Mouse (Mus musculus) midbrain, embryonic 13.5 days (tissue): ENCODE results near the gene Dnajb11. TPM values are rescaled to one million over a fixed set of nuclear protein-coding genes. Genes with fewer than 3 reads are reported as not detected.

Source experiments
- ATAC-seq: fragments of 200-750 bp; cut with Nextera tagmentation; 2 replicates; pipeline ENCODE4 v1.8.0; 2017; ENCODE audit warnings: mild to moderate bottlenecking, moderate TSS enrichment, moderate library complexity
- H3K27ac ChIP-seq: fragments of 300-500 bp; sonication (generic); 2 replicates; pipeline ENCODE4 v1.5.1; 2015; ENCODE audit warnings: inconsistent platforms, mild to moderate bottlenecking, moderate library complexity
- H3K27me3 ChIP-seq: fragments of 300-500 bp; sonication (generic); 2 replicates; pipeline ENCODE4 v1.6.1; 2015; ENCODE audit warnings: mild to moderate bottlenecking, inconsistent platforms
- H3K36me3 ChIP-seq: fragments of 300-500 bp; sonication (generic); 2 replicates; pipeline ENCODE4 v1.6.1; 2015; ENCODE audit warnings: mild to moderate bottlenecking, inconsistent platforms
- H3K4me1 ChIP-seq: fragments of 300-500 bp; sonication (generic); replicated peaks from 2 replicates; pipeline ENCODE4 v1.6.1; 2015; ENCODE audit warnings: inconsistent platforms
- H3K4me2 ChIP-seq: fragments of 300-500 bp; sonication (generic); replicated peaks from 2 replicates; pipeline ENCODE4 v1.6.1; 2015; ENCODE audit warnings: moderate library complexity, mild to moderate bottlenecking, inconsistent platforms
- H3K4me3 ChIP-seq: fragments of 300-500 bp; sonication (generic); replicated peaks from 2 replicates; pipeline ENCODE4 v1.5.1; 2015; ENCODE audit warnings: mild to moderate bottlenecking, inconsistent platforms
- H3K9ac ChIP-seq: fragments of 300-500 bp; sonication (generic); replicated peaks from 2 replicates; pipeline ENCODE4 v1.6.1; 2015; ENCODE audit warnings: mild to moderate bottlenecking, inconsistent platforms
- H3K9me3 ChIP-seq: fragments of 300-500 bp; sonication (generic); 2 replicates; pipeline ENCODE4 v1.6.1; 2016; ENCODE audit warnings: mild to moderate bottlenecking, inconsistent platforms
- WGBS: fragments of 180-500 bp; shearing (Covaris S2); methylation state at CpG from one replicate; pipeline ENCODE4 v1.1.7; 2015; 5-methylcytosine and 5-hydroxymethylcytosine counted together
- polyA plus RNA-seq: library from polyadenylated mRNA; unstranded; fragments of >200 nt; fragmentation: Nextera tagmentation; extraction: Ambion mirVana; gene quantifications from 2 replicates; pipeline ENCODE4 v1.2.1, GENCODE M21; 2015

Dnajb11 gene
- 87.0 and 99.6 TPM in 2 replicates for polyA plus RNA-seq

- under 1% methylated on average over 60 of the region's 62 CpGs for WGBS
- Histone ChIP-seq H3K4me3 (peak within 1 kb of the TSS; percentile 65), H3K4me2 (peak within 1 kb of the TSS; percentile 85), H3K27ac (peak within 1 kb of the TSS; percentile 67), H3K9ac (peak within 1 kb of the TSS; percentile 78), H3K4me1 (peaks cover 16% of the 10 kb centered on the region), H3K36me3 (peaks cover 3% of the 10 kb centered on the region), H3K27me3 (no peaks in the 10 kb centered on the region), H3K9me3 (no peaks in the 10 kb centered on the region)
- peak; percentile 100 for ATAC-seq
Observed at GRCm38 (mm10) chr16:22857431-22858113, at the start of gene Dnajb11, which contains the start of gene Tbccd1. Dnajb11 (plus strand) TSS chr16:22857845. Tbccd1 (minus strand) TSS chr16:22857669.

DNA sequence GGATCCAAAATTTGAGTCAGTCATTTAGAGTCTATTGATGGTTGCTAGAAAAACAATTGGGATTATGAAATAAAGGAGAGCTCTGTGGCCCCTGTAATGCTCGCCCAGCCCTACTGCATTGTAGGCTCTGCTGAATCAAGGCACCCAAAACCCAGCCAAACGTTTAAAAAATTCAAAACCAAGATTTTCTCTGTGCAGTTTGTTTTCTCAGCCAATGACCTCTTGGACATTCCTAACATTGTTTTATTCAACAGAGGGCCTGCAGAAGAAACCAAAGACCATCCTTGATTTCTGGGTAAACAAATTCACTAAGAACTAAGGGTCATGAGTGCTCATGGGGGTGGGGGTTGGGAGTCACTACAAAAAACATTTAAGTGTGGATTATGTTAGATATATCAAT, 46.2 kb upstream of the Dnajb11 start, which contains the start of gene Crygs:
TSS of gene Crygs (minus strand) at position 101 of the 400 bp plus-strand sequence.
- H3K4me2 ChIP-seq, result no peak within 1 kb of the TSS
- H3K9ac ChIP-seq, result no peak within 1 kb of the TSS
- H3K36me3 ChIP-seq, result peaks cover 11% of the 10 kb centered on the region
- no peak for ATAC-seq
- peaks cover 16% of the 10 kb centered on the region for H3K27me3 ChIP-seq
- no peak within 1 kb of the TSS for H3K4me3 ChIP-seq
- H3K4me1 ChIP-seq, result 0 out of 2 replicates have a peak, but pooled peaks cover 3% of the 10 kb centered on the region
- whole genome bisulfite sequencing, result 75% methylated on average over 2 of the region's 2 CpGs
- H3K9me3 ChIP-seq, result no peaks in the 10 kb centered on the region
- no peak within 1 kb of the TSS for H3K27ac ChIP-seq

DNA sequence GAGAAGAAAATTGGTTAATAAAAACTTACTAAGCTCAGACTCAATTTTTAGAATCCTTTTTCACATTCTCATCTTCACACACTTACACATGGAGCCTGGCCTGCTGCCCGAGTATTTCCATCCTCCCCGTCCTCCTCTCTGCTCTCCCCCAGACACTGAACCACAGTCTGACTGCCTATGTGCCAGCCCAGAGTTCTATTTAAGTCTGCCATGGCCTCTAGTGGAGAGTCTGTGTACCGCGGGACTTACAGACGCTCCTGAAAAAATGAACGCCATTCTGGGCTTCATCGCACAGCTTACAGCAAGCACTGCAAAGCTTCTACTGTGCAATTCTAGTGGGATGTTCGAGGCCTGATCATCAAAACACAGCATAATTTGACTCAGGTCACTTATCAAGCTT, 36.9 kb upstream of the Dnajb11 start:
- H3K9me3 ChIP-seq, result no peaks in the 10 kb centered on the region
- no peak overlapping the region for H3K4me2 ChIP-seq
- H3K4me1 ChIP-seq, result no peaks in the 10 kb centered on the region
- no peak for ATAC-seq
- no peak overlapping the region for H3K4me3 ChIP-seq
- H3K27me3 ChIP-seq, result no peaks in the 10 kb centered on the region
- H3K36me3 ChIP-seq, result peaks cover 24% of the 10 kb centered on the region
- H3K27ac ChIP-seq, result no peak overlapping the region
- no peak overlapping the region for H3K9ac ChIP-seq
- WGBS, result 58% methylated on average over 8 of the region's 8 CpGs

- no peak overlapping the region for H3K4me2 ChIP-seq
- no peak overlapping the region for H3K9ac ChIP-seq
- no peaks in the 10 kb centered on the region for H3K27me3 ChIP-seq
- no peaks in the 10 kb centered on the region for H3K9me3 ChIP-seq
- no peak overlapping the region for H3K27ac ChIP-seq
- H3K4me1 ChIP-seq, result no peaks in the 10 kb centered on the region
- ATAC-seq, result no peak
- no peak overlapping the region for H3K4me3 ChIP-seq
- peaks cover 26% of the 10 kb centered on the region for H3K36me3 ChIP-seq
- 82% methylated on average over 3 of the region's 3 CpGs for WGBS
Observed at GRCm38 (mm10) chr16:22832932-22833525, 24.6 kb upstream of the Dnajb11 start.

GRCm38 (mm10) chr16:22839146-22839857, 18.3 kb upstream of the Dnajb11 start:
- no peaks in the 10 kb centered on the region for H3K4me1 ChIP-seq
- ATAC-seq, result no peak
- H3K9me3 ChIP-seq, result no peaks in the 10 kb centered on the region
- 95% methylated on average over 3 of the region's 3 CpGs for WGBS
- no peak overlapping the region for H3K27ac ChIP-seq
- peaks cover 20% of the 10 kb centered on the region for H3K36me3 ChIP-seq
- H3K9ac ChIP-seq, result no peak overlapping the region
- no peak overlapping the region for H3K4me2 ChIP-seq
- no peaks in the 10 kb centered on the region for H3K27me3 ChIP-seq
- no peak overlapping the region for H3K4me3 ChIP-seq

GRCm38 (mm10) chr16:22842871-22843270, 14.8 kb upstream of the Dnajb11 start:
- Histone ChIP-seq H3K4me1 (peaks cover 6% of the 10 kb centered on the region; the same call in 1 of the 2 replicates), H3K27me3 (no peaks in the 10 kb centered on the region), H3K9ac (no peak overlapping the region), H3K27ac (no peak overlapping the region), H3K4me2 (no peak overlapping the region), H3K9me3 (no peaks in the 10 kb centered on the region), H3K4me3 (no peak overlapping the region), H3K36me3 (peaks cover 16% of the 10 kb centered on the region)
- ATAC-seq, result no peak
- WGBS, result 96% methylated on average over 5 of the region's 5 CpGs

DNA sequence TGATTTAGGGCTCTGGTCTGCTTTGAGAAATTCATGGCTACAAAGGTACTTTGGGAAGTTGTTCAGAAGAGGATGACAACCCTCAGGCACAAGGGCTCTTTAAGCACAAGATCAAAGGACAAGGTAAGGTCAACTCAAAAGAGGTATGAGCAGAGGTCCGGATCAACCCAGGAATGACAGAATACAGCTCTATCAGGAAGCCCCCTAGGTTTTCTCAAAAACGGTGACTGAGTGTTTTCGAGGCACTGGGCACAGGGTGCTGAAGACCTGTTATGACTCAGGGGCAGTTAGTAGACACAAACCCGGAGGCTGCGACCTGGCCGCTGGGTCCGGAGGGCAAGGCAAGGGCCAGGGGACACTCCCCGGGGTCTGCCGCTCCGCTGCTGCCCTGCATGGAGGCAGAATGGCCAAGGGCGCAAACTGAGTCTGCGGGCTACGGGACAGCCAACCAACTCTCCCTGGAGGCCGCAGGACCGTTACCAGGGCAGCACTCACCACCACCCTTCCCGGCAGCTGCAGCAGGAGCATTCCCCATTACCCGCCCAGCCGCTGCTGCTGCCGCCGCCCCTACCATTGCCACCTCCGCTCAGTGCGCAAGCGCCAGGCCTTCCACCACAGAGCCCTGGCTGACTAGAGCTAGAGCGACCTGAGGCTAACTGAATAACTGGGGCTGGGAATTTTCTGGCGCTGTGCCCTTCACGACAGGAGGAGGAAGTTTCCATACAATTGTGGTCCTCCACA, 13.4 kb upstream of the Dnajb11 start:
- Histone ChIP-seq H3K9ac (peak overlapping the region; percentile 73), H3K4me3 (peak overlapping the region; percentile 49), H3K9me3 (no peaks in the 10 kb centered on the region), H3K27ac (0 out of 2 replicates have a peak overlapping the region, but pooled peaks have one; percentile 20), H3K27me3 (no peaks in the 10 kb centered on the region), H3K36me3 (peaks cover 10% of the 10 kb centered on the region; the same call in 1 of the 2 replicates), H3K4me1 (peaks cover 6% of the 10 kb centered on the region; the same call in 1 of the 2 replicates), H3K4me2 (peak overlapping the region; percentile 67)
- 7% methylated on average over 26 of the region's 26 CpGs for WGBS
- peak; percentile 99 for ATAC-seq

DNA sequence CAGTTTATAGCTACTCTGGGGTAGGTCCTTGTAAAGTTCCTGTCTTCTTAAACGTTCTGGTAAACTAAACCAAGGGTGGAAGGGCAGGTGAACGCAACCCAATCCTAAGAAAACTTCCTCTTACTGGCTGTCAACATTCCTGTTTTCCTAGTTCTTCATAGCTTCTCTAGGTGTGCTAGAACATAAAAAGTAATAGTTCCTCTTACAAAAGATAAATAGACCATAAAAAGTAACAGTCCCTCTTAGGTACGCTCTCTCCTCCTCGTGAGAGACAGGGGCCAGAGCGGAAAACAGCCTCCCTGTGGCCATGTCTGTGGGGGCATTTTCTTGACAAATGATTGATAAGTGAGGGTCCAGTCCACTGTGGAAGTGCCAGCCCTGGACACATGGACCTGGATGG, 12.8 kb upstream of the Dnajb11 start:
- 79% methylated on average over 5 of the region's 5 CpGs for WGBS
- Histone ChIP-seq H3K27ac (no peak overlapping the region), H3K4me2 (peak overlapping the region; percentile 67), H3K4me3 (peak overlapping the region; percentile 49), H3K36me3 (peaks cover 4% of the 10 kb centered on the region; the same call in 1 of the 2 replicates), H3K9ac (no peak overlapping the region), H3K27me3 (no peaks in the 10 kb centered on the region), H3K9me3 (no peaks in the 10 kb centered on the region), H3K4me1 (peaks cover 6% of the 10 kb centered on the region; the same call in 1 of the 2 replicates)
- ATAC-seq, result peak; percentile 9; the same call in 1 of the 2 replicates

- Histone ChIP-seq H3K36me3 (no peaks in the 10 kb centered on the region), H3K27ac (no peak overlapping the region), H3K4me1 (peaks cover 6% of the 10 kb centered on the region; the same call in 1 of the 2 replicates), H3K4me2 (no peak overlapping the region), H3K9ac (no peak overlapping the region), H3K27me3 (no peaks in the 10 kb centered on the region), H3K9me3 (no peaks in the 10 kb centered on the region), H3K4me3 (no peak overlapping the region)
- 89% methylated on average over 4 of the region's 4 CpGs for WGBS
- ATAC-seq, result no peak
Observed at GRCm38 (mm10) chr16:22845481-22845880, 12.2 kb upstream of the Dnajb11 start.

DNA sequence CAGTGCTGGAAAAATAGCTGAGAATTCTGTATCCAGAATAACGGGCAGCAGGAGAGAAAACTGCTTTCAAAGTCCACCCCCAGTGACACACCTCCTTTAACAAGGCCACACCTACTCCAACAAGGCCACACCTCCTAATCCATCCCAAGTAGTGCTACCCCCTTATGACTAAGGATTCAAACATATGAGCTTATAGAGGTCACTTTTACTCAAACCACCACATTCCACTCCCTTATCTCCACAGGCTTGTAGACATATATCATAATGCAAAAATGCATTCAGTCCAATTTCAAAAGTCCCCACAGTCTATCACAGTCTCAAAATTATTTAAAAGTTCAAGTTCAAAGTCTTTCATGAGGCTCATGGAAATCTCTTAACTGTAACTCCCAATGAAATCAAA, 10.0 kb upstream of the Dnajb11 start:
- H3K9me3 ChIP-seq, result no peaks in the 10 kb centered on the region
- H3K27me3 ChIP-seq, result no peaks in the 10 kb centered on the region
- no peak overlapping the region for H3K9ac ChIP-seq
- H3K4me2 ChIP-seq, result no peak overlapping the region
- H3K4me3 ChIP-seq, result no peak overlapping the region
- H3K27ac ChIP-seq, result no peak overlapping the region
- peaks cover 6% of the 10 kb centered on the region; the same call in 1 of the 2 replicates for H3K4me1 ChIP-seq
- no peak for ATAC-seq
- H3K36me3 ChIP-seq, result no peaks in the 10 kb centered on the region
- 93% methylated on average over 1 of the region's 1 CpGs for WGBS

- no peaks in the 10 kb centered on the region for H3K27me3 ChIP-seq
- ATAC-seq, result no peak
- no peak overlapping the region for H3K27ac ChIP-seq
- no peaks in the 10 kb centered on the region for H3K9me3 ChIP-seq
- H3K36me3 ChIP-seq, result no peaks in the 10 kb centered on the region
- peaks cover 6% of the 10 kb centered on the region; the same call in 1 of the 2 replicates for H3K4me1 ChIP-seq
- WGBS, result 88% methylated on average over 1 of the region's 1 CpGs
- H3K4me2 ChIP-seq, result no peak overlapping the region
- no peak overlapping the region for H3K9ac ChIP-seq
- no peak overlapping the region for H3K4me3 ChIP-seq
Observed at GRCm38 (mm10) chr16:22848331-22848730, 9.3 kb upstream of the Dnajb11 start.
